In the genomic region with DNA sequence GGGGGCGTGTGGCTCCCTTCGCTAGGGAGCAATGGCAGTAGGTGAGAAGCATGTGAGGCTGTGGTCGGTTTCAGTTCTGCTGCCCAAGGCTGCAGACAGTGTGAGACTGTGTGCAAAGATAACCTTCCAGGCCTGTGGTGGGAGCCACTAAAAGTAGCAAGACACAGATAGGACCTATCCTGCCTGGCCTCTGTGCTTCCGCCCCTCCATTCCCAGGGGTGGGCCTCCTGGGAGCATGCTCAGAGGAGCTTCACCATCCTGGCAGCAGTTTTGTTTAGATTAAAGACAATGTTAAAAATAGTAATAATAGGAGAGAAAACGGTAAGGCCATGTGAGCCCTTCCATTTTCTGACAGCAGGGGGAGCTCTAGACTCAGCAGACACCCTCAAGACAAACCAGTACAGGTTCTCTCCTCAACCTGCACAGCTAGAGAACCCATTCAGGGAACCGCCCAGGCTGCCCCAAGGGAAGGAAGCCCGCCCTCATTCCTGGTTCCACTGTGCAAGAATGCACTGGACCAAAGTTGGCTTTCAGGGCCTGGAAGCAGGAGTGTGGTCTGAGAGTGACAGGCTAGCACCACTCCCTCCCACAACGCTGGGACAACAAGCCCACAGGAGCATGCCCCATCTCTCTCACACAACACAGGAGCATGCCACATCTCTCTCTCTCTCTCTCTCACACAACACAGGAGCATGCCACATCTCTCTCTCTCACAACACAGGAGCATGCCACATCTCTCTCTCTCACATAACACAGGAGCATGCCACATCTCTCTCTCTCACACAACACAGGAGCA, we compare ENCODE assay signal across 8 mouse cellular contexts. TPM values are rescaled to one million over a fixed set of nuclear protein-coding genes. Genes with fewer than 3 reads are reported as not detected.
DNase-seq lines count a peak whose midpoint lies in the region; ATAC-seq lines count a peak whose summit lies in the region.

No protein-coding gene starts in this region.

- H3K4me1 ChIP-seq in hindbrain, embryonic 14.5 days (replicated peaks; ENCODE audit: control insufficient read depth, insufficient read depth, low read length): no peaks in the 10 kb centered on the region

- H3K9ac ChIP-seq in hindbrain, embryonic 14.5 days: no peak overlapping the region

- WGBS in hindbrain, embryonic 14.5 days: 43% methylated on average over 8 of the region's 8 CpGs

- no peaks in the 10 kb centered on the region for H3K36me3 ChIP-seq in hindbrain, embryonic 14.5 days (replicated peaks; ENCODE audit: control insufficient read depth, insufficient read depth)

- no peak overlapping the region for H3K4me3 ChIP-seq in hindbrain, embryonic 14.5 days (replicated peaks; ENCODE audit: low read length)

- H3K27ac ChIP-seq in hindbrain, embryonic 14.5 days: 0 out of 2 replicates have a peak overlapping the region, but pooled peaks have one; percentile 26

- peak; percentile 37; the same call in 1 of the 2 replicates for ATAC-seq in hindbrain, embryonic 14.5 days (ENCODE audit: low FRiP score)

- no peaks in the 10 kb centered on the region for H3K9me3 ChIP-seq in hindbrain, embryonic 14.5 days (ENCODE audit: control insufficient read depth, low read length)

- H3K27me3 ChIP-seq in hindbrain, embryonic 14.5 days (ENCODE audit: control insufficient read depth, insufficient read depth, low read length): no peaks in the 10 kb centered on the region

- H3K4me2 ChIP-seq in hindbrain, embryonic 14.5 days (replicated peaks): no peak overlapping the region

- DNase-seq in R1 (ENCODE audit: low read depth, low spot score): peak; percentile 86
- DNase-seq in cerebellum, postnatal 10 days: peak; percentile 85 to 90
- peak; percentile 86 to 91 for DNase-seq in frontal cortex, postnatal 36 days (ENCODE audit: low spot score in 2 of 2)
- DNase-seq in hindbrain, embryonic 14.5 days (ENCODE audit: low spot score): peak; percentile 88
- DNase-seq in layer of hippocampus, postnatal 25 days (ENCODE audit: extremely low spot score in 1 of 2, low spot score in 1 of 2): peak; percentile 78 to 92
- peak; percentile 91 for DNase-seq in lung, postnatal 10 days
- peak; percentile 85 for DNase-seq in retina, embryonic 14.5 days (ENCODE audit: low spot score)
- peak; percentile 79 for DNase-seq in thymus, postnatal 25 days

RNA-seq across cellular contexts. Expression of gene Sgsm3, which starts 50.0 kb away (rescaled TPM):
- polyA plus RNA-seq in hindbrain, embryonic 14.5 days (2014; fragmentation: Nextera tagmentation; extraction: Ambion mirVana): 54.3 and 61.8 TPM in 2 replicates
- 10 to 100 TPM; 72.8 to 73.7 TPM for total RNA-seq in layer of hippocampus, postnatal 25 days (2021)
